Mouse (Mus musculus) heart, postnatal 0 days (tissue): ENCODE measurements at regions not wholly inside any gene's neighbourhood (a gene's known extent, or its start where the extent isn't known, plus 50 kb on each side); places are given as distances from the start of the nearest gene placed in this dataset.

Source experiments
- CTCF ChIP-seq: IDR thresholded peaks from 2 replicates; pipeline ENCODE4 v1.5.1; 2016; ENCODE audit warnings: antibody characterized with exemption, control low read depth, low read depth
- EP300 ChIP-seq: IDR thresholded peaks from 2 replicates; pipeline ENCODE4 v1.6.1; 2016; ENCODE audit warnings: antibody characterized with exemption, low read depth

GRCm38 (mm10) chr2:30690307-30690706 lies 95.5 kb downstream of the Cstad start:
- TF ChIP-seq CTCF (no peak), EP300 (peak; percentile 74)
